ENCODE assay signal across 17 mouse cellular contexts in genomic region chr14:118838556-118839120, GRCm38 (mm10). TPM values are rescaled to one million over a fixed set of nuclear protein-coding genes. Genes with fewer than 3 reads are reported as not detected.
A peak's percentile ranks its signal among the peaks of the same experiment; 100 is the strongest.
DNase-seq lines count a peak whose midpoint lies in the region; ATAC-seq and TF ChIP-seq lines count a peak whose summit lies in the region.
"Had no signal": no experiment of that assay in that cellular context is flagged by ENCODE, and none has a peak within 500 bp of the region (broad histone marks: within the 10 kb centered on the region; RNA-seq: fewer than 3 reads in every experiment).

No protein-coding gene starts in this region.

- peak; percentile 44; the same call in 1 of the 2 replicates for ATAC-seq in kidney, embryonic 15.5 days (replicated peaks; ENCODE audit: low FRiP score)
- ATAC-seq in stomach, embryonic 16.5 days (ENCODE audit: insufficient read depth, low FRiP score), result no peak
- ATAC-seq: activated CD4-positive, CD25-positive, alpha-beta regulatory T cell, adult 4 months; forebrain, embryonic 16.5 days had no signal

- H3K9me3 ChIP-seq in kidney, embryonic 15.5 days (replicated peaks), result no peaks in the 10 kb centered on the region
- no peaks in the 10 kb centered on the region for H3K9me3 ChIP-seq in stomach, embryonic 16.5 days (replicated peaks; ENCODE audit: control insufficient read depth, low read length)
- H3K9me3 ChIP-seq: embryonic facial prominence, embryonic 12.5 days; hindbrain, embryonic 10.5 days had no signal

- DNase-seq in kidney, adult 18-20 months, result no peak
- DNase-seq in thymus, postnatal 14 days, result peak; percentile 65
- no peak for DNase-seq in heart, adult 2 months
- no peak for DNase-seq in embryo, embryonic 11 days
- DNase-seq in c-Kit-positive CD71-positive TER-119-positive erythroid progenitor cells, embryonic 14.5 days (ENCODE audit: low spot score), result no peak
- DNase-seq: adrenal gland, postnatal 25 days; cerebellum, adult 2 months had no signal

- no peak overlapping the region for H3K9ac ChIP-seq in kidney, embryonic 15.5 days
- no peak overlapping the region for H3K9ac ChIP-seq in stomach, embryonic 16.5 days (ENCODE audit: low read length)
- no peak overlapping the region for H3K9ac ChIP-seq in heart, adult 2 months (ENCODE audit: low read depth, low read length)
- H3K9ac ChIP-seq: embryonic facial prominence, embryonic 12.5 days; hindbrain, embryonic 14.5 days had no signal

- H3K27ac ChIP-seq in kidney, embryonic 15.5 days, result no peak overlapping the region
- H3K27ac ChIP-seq in stomach, embryonic 16.5 days (ENCODE audit: low read length), result peak overlapping the region; percentile 37
- no peak overlapping the region for H3K27ac ChIP-seq in heart, adult 2 months
- H3K27ac ChIP-seq: embryonic facial prominence, embryonic 12.5 days; hindbrain, embryonic 10.5 days; hindbrain, embryonic 14.5 days had no signal

- H3K4me1 ChIP-seq in kidney, embryonic 15.5 days, result peaks cover 11% of the 10 kb centered on the region
- H3K4me1 ChIP-seq in stomach, embryonic 16.5 days (ENCODE audit: control insufficient read depth, insufficient read depth, low read length), result peaks cover 15% of the 10 kb centered on the region
- H3K4me1 ChIP-seq in heart, adult 2 months (ENCODE audit: control insufficient read depth, insufficient read depth, low read length), result no peaks in the 10 kb centered on the region

- H3K79me2 ChIP-seq in heart, adult 2 months (replicated peaks; ENCODE audit: control insufficient read depth, insufficient read depth, low read length), result no peaks in the 10 kb centered on the region

- no peaks in the 10 kb centered on the region for H3K27me3 ChIP-seq in kidney, embryonic 15.5 days
- H3K27me3 ChIP-seq in stomach, embryonic 16.5 days (ENCODE audit: control insufficient read depth, insufficient read depth, low read length), result no peaks in the 10 kb centered on the region
- H3K27me3 ChIP-seq in heart, adult 2 months (ENCODE audit: control insufficient read depth, insufficient read depth, low read length), result no peaks in the 10 kb centered on the region
- H3K27me3 ChIP-seq: embryonic facial prominence, embryonic 12.5 days had no signal

- intact Hi-C loops in heart, adult 2 months (cut with DNase I), result no loop called here

- H3K36me3 ChIP-seq in kidney, embryonic 15.5 days, result no peaks in the 10 kb centered on the region
- H3K36me3 ChIP-seq in stomach, embryonic 16.5 days (ENCODE audit: control insufficient read depth, insufficient read depth, low read length), result no peaks in the 10 kb centered on the region
- no peaks in the 10 kb centered on the region for H3K36me3 ChIP-seq in heart, adult 2 months (ENCODE audit: control insufficient read depth, insufficient read depth, low read length)
- H3K36me3 ChIP-seq: embryonic facial prominence, embryonic 12.5 days; hindbrain, embryonic 10.5 days had no signal

- WGBS in kidney, embryonic 15.5 days, result 55% methylated on average over 8 of the region's 8 CpGs
- 54% methylated on average over 8 of the region's 8 CpGs for WGBS in stomach, embryonic 16.5 days
- 77% methylated on average over 8 of the region's 8 CpGs for WGBS in heart, adult 2 months

- no peak for TF ChIP-seq POLR2A in heart, adult 2 months (IDR thresholded peaks at IDR 0.05; ENCODE audit: insufficient read depth, low read depth, low read length)

- H3K4me2 ChIP-seq in kidney, embryonic 15.5 days, result no peak overlapping the region
- no peak overlapping the region for H3K4me2 ChIP-seq in stomach, embryonic 16.5 days (ENCODE audit: low read depth, low read length)
- H3K4me2 ChIP-seq: embryonic facial prominence, embryonic 12.5 days; heart, embryonic 11.5 days; hindbrain, embryonic 14.5 days had no signal

- TF ChIP-seq CTCF in heart, adult 2 months (IDR thresholded peaks at IDR 0.05), result no peak

- no peak for TF ChIP-seq EP300 in heart, adult 2 months (IDR thresholded peaks at IDR 0.05; ENCODE audit: insufficient read depth, low read depth, low read length)

- H3K4me3 ChIP-seq in kidney, embryonic 15.5 days (replicated peaks), result no peak overlapping the region
- no peak overlapping the region for H3K4me3 ChIP-seq in stomach, embryonic 16.5 days (replicated peaks; ENCODE audit: low read length)
- H3K4me3 ChIP-seq in heart, adult 2 months, result no peak overlapping the region
- H3K4me3 ChIP-seq: embryonic facial prominence, embryonic 12.5 days; hindbrain, embryonic 10.5 days had no signal

RNA-seq across cellular contexts. Expression of gene Cldn10, which starts 50.9 kb away (rescaled TPM):
- 22.8 and 25.3 TPM in 2 replicates for polyA plus RNA-seq in kidney, embryonic 15.5 days (2015; fragmentation: Nextera tagmentation; extraction: Ambion mirVana)
- 52.0 and 60.4 TPM in 2 replicates for polyA plus RNA-seq in stomach, embryonic 16.5 days (2015; fragmentation: Nextera tagmentation; extraction: Ambion mirVana)
- total RNA-seq in heart, adult 2 months (2021), result under 1 TPM in 1 of 2 experiments, not detected in 1; 0.09 TPM
- polyA plus RNA-seq in heart, adult 2 months (2012; rRNA removed), result 0.20 and 0.72 TPM in 2 replicates
- total RNA-seq: MEL had no signal
- polyA plus RNA-seq: C2C12 had no signal

Comparison
In these comparisons a context has a peak if more than half of its experiments do, and no peak if none do; other contexts are left out.
1. RNA of gene Cldn10, which starts 50.9 kb away (polyA plus RNA-seq): 52.0 to 60.4 TPM in stomach, embryonic 16.5 days and 22.8 to 25.3 TPM in kidney, embryonic 15.5 days; 0.20 to 0.72 TPM in heart, adult 2 months; every median in the first group is over 10 times any median in the second.